ENCODE assay signal across 10 mouse cellular contexts in genomic region chr11:70657573-70657972, GRCm38 (mm10). TPM values are rescaled to one million over a fixed set of nuclear protein-coding genes. Genes with fewer than 3 reads are reported as not detected.
DNase-seq lines count a peak whose midpoint lies in the region; ATAC-seq and TF ChIP-seq lines count a peak whose summit lies in the region.
"Had no signal": no experiment of that assay in that cellular context is flagged by ENCODE, and none has a peak within 500 bp of the region (broad histone marks: within the 10 kb centered on the region; RNA-seq: fewer than 3 reads in every experiment).

No protein-coding gene starts in this region.

- in situ Hi-C loops in CH12.LX (cut with MboI; ENCODE audit: low pct_ligation_motif_present, low pct_unique_long_range_greater_than_20kb, low sequenced_read_pairs), result no loop called here

- no peak for TF ChIP-seq POLR2A in CH12.LX (IDR thresholded peaks at IDR 0.05; ENCODE audit: low read depth, low read length)

- H3K9ac ChIP-seq in kidney, postnatal 0 days (ENCODE audit: low read depth, low read length), result no peak overlapping the region
- H3K9ac ChIP-seq in CH12.LX (ENCODE audit: insufficient read depth, low read depth), result no peak overlapping the region
- H3K9ac ChIP-seq in heart, embryonic 16.5 days (ENCODE audit: low read length), result peak overlapping the region; percentile 78
- H3K9ac ChIP-seq in forebrain, embryonic 12.5 days, result no peak overlapping the region

- peak overlapping the region; percentile 92 for H3K27ac ChIP-seq in gastrocnemius, adult 2 months
- H3K27ac ChIP-seq in kidney, postnatal 0 days, result no peak overlapping the region
- no peak overlapping the region for H3K27ac ChIP-seq in CH12.LX (ENCODE audit: insufficient read depth, low read depth)
- peak overlapping the region; percentile 96 for H3K27ac ChIP-seq in heart, embryonic 16.5 days (ENCODE audit: low read length)
- H3K27ac ChIP-seq in forebrain, embryonic 12.5 days, result no peak overlapping the region

- H3K9me3 ChIP-seq in kidney, postnatal 0 days (replicated peaks; ENCODE audit: low read length), result no peaks in the 10 kb centered on the region
- no peaks in the 10 kb centered on the region for H3K9me3 ChIP-seq in CH12.LX (replicated peaks; ENCODE audit: low read length)
- H3K9me3 ChIP-seq in heart, embryonic 16.5 days (replicated peaks; ENCODE audit: control insufficient read depth, low read length), result no peaks in the 10 kb centered on the region
- H3K9me3 ChIP-seq in forebrain, embryonic 12.5 days, result no peaks in the 10 kb centered on the region

- H3K36me3 ChIP-seq in kidney, postnatal 0 days (ENCODE audit: insufficient read depth, low read length), result peaks cover 10% of the 10 kb centered on the region; the same call in 1 of the 2 replicates
- peaks cover 14 to 46% of the 10 kb centered on the region in 2 experiments for H3K36me3 ChIP-seq in CH12.LX (replicated peaks in 1 of 2; ENCODE audit: control insufficient read depth in 1 of 2, insufficient read depth in 1 of 2, low read length in 1 of 2)
- H3K36me3 ChIP-seq in heart, embryonic 16.5 days (ENCODE audit: control insufficient read depth, insufficient read depth), result peaks cover 13% of the 10 kb centered on the region
- H3K36me3 ChIP-seq in forebrain, embryonic 12.5 days (replicated peaks), result peaks cover 13% of the 10 kb centered on the region

- H3K4me3 ChIP-seq in gastrocnemius, adult 2 months, result peak overlapping the region; percentile 94
- no peak overlapping the region for H3K4me3 ChIP-seq in kidney, postnatal 0 days (replicated peaks; ENCODE audit: low read depth, low read length)
- H3K4me3 ChIP-seq in CH12.LX (replicated peaks in 1 of 3; ENCODE audit: low read depth in 2 of 3, low read length in 2 of 3, poor library complexity in 1 of 3), result no peak overlapping the region
- H3K4me3 ChIP-seq in heart, embryonic 16.5 days (ENCODE audit: low read length), result peak overlapping the region; percentile 74
- H3K4me3 ChIP-seq in forebrain, embryonic 12.5 days (replicated peaks), result no peak overlapping the region

- no peak for ATAC-seq in kidney, postnatal 0 days (replicated peaks; ENCODE audit: low FRiP score, low read depth)
- ATAC-seq in heart, embryonic 16.5 days (replicated peaks; ENCODE audit: extremely low read depth, insufficient read depth, low FRiP score), result no peak
- ATAC-seq in forebrain, embryonic 12.5 days (ENCODE audit: low FRiP score), result no peak

- DNase-seq in gastrocnemius, adult 2 months, result peak; percentile 58
- DNase-seq in gastrocnemius, postnatal 4 days (ENCODE audit: low spot score in 2 of 2), result no peak
- no peak for DNase-seq in kidney, postnatal 0 days (ENCODE audit: low spot score)
- no peak for DNase-seq in kidney, postnatal 4 days
- DNase-seq in CH12.LX (ENCODE audit: extremely low read depth), result peak; percentile 19
- DNase-seq in retina, embryonic 14.5 days (ENCODE audit: low spot score), result no peak
- DNase-seq: kidney, postnatal 14 days; right cerebral cortex, adult 18-20 months had no signal

- 0 out of 2 replicates have a peak overlapping the region, but pooled peaks have one; percentile 14 for H3K4me2 ChIP-seq in kidney, postnatal 0 days (ENCODE audit: low read length)
- H3K4me2 ChIP-seq in CH12.LX (ENCODE audit: insufficient read depth, low read depth, poor library complexity, severe bottlenecking), result no peak overlapping the region
- peak overlapping the region; percentile 92 for H3K4me2 ChIP-seq in heart, embryonic 16.5 days (ENCODE audit: low read depth, low read length)
- no peak overlapping the region for H3K4me2 ChIP-seq in forebrain, embryonic 12.5 days

- TF ChIP-seq CTCF in gastrocnemius, adult 2 months (IDR thresholded peaks at IDR 0.05), result no peak
- no peak for TF ChIP-seq CTCF in kidney, postnatal 0 days (IDR thresholded peaks at IDR 0.05; ENCODE audit: low read depth)
- no peak for TF ChIP-seq CTCF in CH12.LX (conservative IDR thresholded peaks at IDR 0.05 in 1 of 2, IDR thresholded peaks at IDR 0.05 in 1 of 2; ENCODE audit: low read depth in 2 of 2, low read length in 2 of 2)

- 34% methylated on average over 6 of the region's 6 CpGs for WGBS in kidney, postnatal 0 days
- 36% methylated on average over 6 of the region's 6 CpGs for WGBS in heart, embryonic 16.5 days
- 64% methylated on average over 6 of the region's 6 CpGs for WGBS in forebrain, embryonic 12.5 days

- no peaks in the 10 kb centered on the region for H3K27me3 ChIP-seq in kidney, postnatal 0 days (ENCODE audit: insufficient read depth, low read length)
- H3K27me3 ChIP-seq in CH12.LX (replicated peaks), result no peaks in the 10 kb centered on the region
- no peaks in the 10 kb centered on the region for H3K27me3 ChIP-seq in heart, embryonic 16.5 days (ENCODE audit: control insufficient read depth, insufficient read depth, low read length)
- peaks cover 3% of the 10 kb centered on the region; the same call in 1 of the 2 replicates for H3K27me3 ChIP-seq in forebrain, embryonic 12.5 days

- intact Hi-C loops in gastrocnemius, adult 2 months (cut with DNase I), result no loop called here

- H3K4me1 ChIP-seq in kidney, postnatal 0 days (replicated peaks; ENCODE audit: insufficient read depth, low read length), result peaks cover 22% of the 10 kb centered on the region
- peaks cover 7 to 26% of the 10 kb centered on the region in 2 experiments for H3K4me1 ChIP-seq in CH12.LX (ENCODE audit: control insufficient read depth in 1 of 2, insufficient read depth in 2 of 2)
- H3K4me1 ChIP-seq in heart, embryonic 16.5 days (ENCODE audit: control insufficient read depth, insufficient read depth, low read length), result peaks cover 25% of the 10 kb centered on the region
- peaks cover 26% of the 10 kb centered on the region for H3K4me1 ChIP-seq in forebrain, embryonic 12.5 days

- no peak for TF ChIP-seq EP300 in CH12.LX (IDR thresholded peaks at IDR 0.05; ENCODE audit: low read length)

- no peak for TF ChIP-seq RAD21 in CH12.LX (IDR thresholded peaks at IDR 0.05; ENCODE audit: low read depth, low read length)

- H3K79me2 ChIP-seq in CH12.LX (replicated peaks; ENCODE audit: control insufficient read depth, extremely low read depth, insufficient read depth, poor library complexity, severe bottlenecking), result peaks cover 18% of the 10 kb centered on the region

- dilution Hi-C loops in CH12.LX (cut with MboI; ENCODE audit: extremely low pct_ligation_motif_present, extremely low pct_unique_long_range_greater_than_20kb, low sequenced_read_pairs), result no loop called here

TF ChIP-seq in CH12.LX, 34 proteins besides CTCF, POLR2A, EP300 and RAD21 (continues in another document):
- TF ChIP-seq USF1 (IDR thresholded peaks at IDR 0.05; ENCODE audit: low read depth, low read length) (no peak), JUN (IDR thresholded peaks at IDR 0.05; ENCODE audit: insufficient read depth, low read depth, low read length) (no peak), ETS1 (conservative IDR thresholded peaks at IDR 0.05; ENCODE audit: low read depth, low read length) (no peak), ZMIZ1 (IDR thresholded peaks at IDR 0.05; ENCODE audit: low read depth, low read length) (no peak)

RNA-seq across cellular contexts. Expression of gene Eno3, which starts 0.6 kb away (rescaled TPM):
- total RNA-seq in gastrocnemius, adult 2 months (2021), result 1,000 to 10,000 TPM; 7,153 to 7,488 TPM
- 1,000 to 10,000 TPM; 4,042 to 4,361 TPM for total RNA-seq in gastrocnemius, postnatal 4 days (2021)
- polyA plus RNA-seq in kidney, postnatal 0 days (2015; fragmentation: Nextera tagmentation; extraction: Ambion mirVana), result 9.7 and 10.0 TPM in 2 replicates
- 11.0 and 11.2 TPM in 2 replicates for total RNA-seq in CH12.LX (2012; rRNA removed)
- 22.9 and 23.0 TPM in 2 replicates for total RNA-seq in CH12.LX (2014; rRNA removed)
- polyA plus RNA-seq in CH12.LX (2012; ENCODE audit: insufficient read length, low read depth), result 26.4 and 27.5 TPM in 2 replicates
- polyA plus RNA-seq in heart, embryonic 16.5 days (2015; fragmentation: Nextera tagmentation; extraction: Ambion mirVana), result 578 and 593 TPM in 2 replicates
- polyA plus RNA-seq in forebrain, embryonic 12.5 days (2016; fragmentation: Nextera tagmentation; extraction: Ambion mirVana), result 9.0 and 9.7 TPM in 2 replicates

RNA-seq across cellular contexts. Expression of gene Pfn1, which starts 3.1 kb away (rescaled TPM):
- 100 to 1,000 TPM; 252 to 257 TPM for total RNA-seq in gastrocnemius, adult 2 months (2021)
- total RNA-seq in gastrocnemius, postnatal 4 days (2021), result 100 to 1,000 TPM; 620 to 621 TPM
- 1,513 and 1,569 TPM in 2 replicates for polyA plus RNA-seq in kidney, postnatal 0 days (2015; fragmentation: Nextera tagmentation; extraction: Ambion mirVana)
- total RNA-seq in CH12.LX (2012; rRNA removed) (1,045 and 1,143 TPM in 2 replicates), CH12.LX (2014; rRNA removed) (799 and 844 TPM in 2 replicates)
- 2,575 and 2,624 TPM in 2 replicates for polyA plus RNA-seq in CH12.LX (2012; ENCODE audit: insufficient read length, low read depth)
- polyA plus RNA-seq in heart, embryonic 16.5 days (2015; fragmentation: Nextera tagmentation; extraction: Ambion mirVana), result 1,225 and 1,312 TPM in 2 replicates
- 1,070 and 1,131 TPM in 2 replicates for polyA plus RNA-seq in forebrain, embryonic 12.5 days (2016; fragmentation: Nextera tagmentation; extraction: Ambion mirVana)

RNA-seq across cellular contexts. Expression of gene Slc25a11, which starts 10.3 kb away (rescaled TPM):
- total RNA-seq in gastrocnemius, adult 2 months (2021), result 100 to 1,000 TPM; 264 to 408 TPM
- total RNA-seq in gastrocnemius, postnatal 4 days (2021), result 100 to 1,000 TPM; 222 TPM
- polyA plus RNA-seq in kidney, postnatal 0 days (2015; fragmentation: Nextera tagmentation; extraction: Ambion mirVana), result 227 and 239 TPM in 2 replicates
- total RNA-seq in CH12.LX (2012; rRNA removed) (96.9 and 99.0 TPM in 2 replicates), CH12.LX (2014; rRNA removed) (121 and 135 TPM in 2 replicates)
- polyA plus RNA-seq in CH12.LX (2012; ENCODE audit: insufficient read length, low read depth), result 127 and 132 TPM in 2 replicates
- polyA plus RNA-seq in heart, embryonic 16.5 days (2015; fragmentation: Nextera tagmentation; extraction: Ambion mirVana), result 346 and 351 TPM in 2 replicates
- polyA plus RNA-seq in forebrain, embryonic 12.5 days (2016; fragmentation: Nextera tagmentation; extraction: Ambion mirVana), result 139 and 141 TPM in 2 replicates

RNA-seq across cellular contexts. Expression of gene Rnf167, which starts 10.5 kb away (rescaled TPM):
- total RNA-seq in gastrocnemius, adult 2 months (2021), result 10 to 100 TPM; 35.0 to 38.4 TPM
- 10 to 100 TPM; 43.5 to 44.0 TPM for total RNA-seq in gastrocnemius, postnatal 4 days (2021)
- polyA plus RNA-seq in kidney, postnatal 0 days (2015; fragmentation: Nextera tagmentation; extraction: Ambion mirVana), result 109 and 113 TPM in 2 replicates
- total RNA-seq in CH12.LX (2012; rRNA removed) (23.5 and 24.0 TPM in 2 replicates), CH12.LX (2014; rRNA removed) (24.1 and 25.5 TPM in 2 replicates)
- polyA plus RNA-seq in CH12.LX (2012; ENCODE audit: insufficient read length, low read depth), result 28.0 and 31.7 TPM in 2 replicates
- polyA plus RNA-seq in heart, embryonic 16.5 days (2015; fragmentation: Nextera tagmentation; extraction: Ambion mirVana), result 80.3 and 80.9 TPM in 2 replicates
- 85.1 and 96.1 TPM in 2 replicates for polyA plus RNA-seq in forebrain, embryonic 12.5 days (2016; fragmentation: Nextera tagmentation; extraction: Ambion mirVana)

RNA-seq across cellular contexts. Expression of gene Spag7, which starts 11.6 kb away (rescaled TPM):
- total RNA-seq in gastrocnemius, adult 2 months (2021), result 10 to 100 TPM; 86.3 to 86.4 TPM
- total RNA-seq in gastrocnemius, postnatal 4 days (2021), result 100 to 1,000 TPM; 119 to 129 TPM
- polyA plus RNA-seq in kidney, postnatal 0 days (2015; fragmentation: Nextera tagmentation; extraction: Ambion mirVana), result 91.5 and 102 TPM in 2 replicates
- total RNA-seq in CH12.LX (2012; rRNA removed) (96.3 and 105 TPM in 2 replicates), CH12.LX (2014; rRNA removed) (86.9 and 93.5 TPM in 2 replicates)
- 120 and 161 TPM in 2 replicates for polyA plus RNA-seq in CH12.LX (2012; ENCODE audit: insufficient read length, low read depth)
- 186 and 191 TPM in 2 replicates for polyA plus RNA-seq in heart, embryonic 16.5 days (2015; fragmentation: Nextera tagmentation; extraction: Ambion mirVana)
- 144 and 149 TPM in 2 replicates for polyA plus RNA-seq in forebrain, embryonic 12.5 days (2016; fragmentation: Nextera tagmentation; extraction: Ambion mirVana)

Comparison
In these comparisons a context has a peak if more than half of its experiments do, and no peak if none do; other contexts are left out.
1. DNase-seq: peak in gastrocnemius, adult 2 months (single experiment) and CH12.LX (single experiment); none in gastrocnemius, postnatal 4 days (0 of 2), kidney, postnatal 0 days (single experiment), kidney, postnatal 4 days (0 of 2) and retina, embryonic 14.5 days (single experiment).
2. H3K27ac ChIP-seq: peak in gastrocnemius, adult 2 months (single experiment) and heart, embryonic 16.5 days (single experiment); none in kidney, postnatal 0 days (single experiment), CH12.LX (single experiment) and forebrain, embryonic 12.5 days (single experiment).
3. H3K4me3 ChIP-seq: peak in gastrocnemius, adult 2 months (single experiment) and heart, embryonic 16.5 days (single experiment); none in kidney, postnatal 0 days (single experiment), CH12.LX (0 of 3) and forebrain, embryonic 12.5 days (single experiment).
4. H3K4me2 ChIP-seq: peak in kidney, postnatal 0 days (single experiment) and heart, embryonic 16.5 days (single experiment); none in CH12.LX (single experiment) and forebrain, embryonic 12.5 days (single experiment).
5. RNA of gene Eno3, which starts 0.6 kb away (polyA plus RNA-seq): 578 to 593 TPM in heart, embryonic 16.5 days; 26.4 to 27.5 TPM in CH12.LX, 9.7 to 10.0 TPM in kidney, postnatal 0 days and 9.0 to 9.7 TPM in forebrain, embryonic 12.5 days; every median in the first group is over 10 times any median in the second.